Mouse (Mus musculus): ENCODE measurements at regions not wholly inside any gene's neighbourhood (a gene's known extent, or its start where the extent isn't known, plus 50 kb on each side); places are given as distances from the start of the nearest gene placed in this dataset.

DNA sequence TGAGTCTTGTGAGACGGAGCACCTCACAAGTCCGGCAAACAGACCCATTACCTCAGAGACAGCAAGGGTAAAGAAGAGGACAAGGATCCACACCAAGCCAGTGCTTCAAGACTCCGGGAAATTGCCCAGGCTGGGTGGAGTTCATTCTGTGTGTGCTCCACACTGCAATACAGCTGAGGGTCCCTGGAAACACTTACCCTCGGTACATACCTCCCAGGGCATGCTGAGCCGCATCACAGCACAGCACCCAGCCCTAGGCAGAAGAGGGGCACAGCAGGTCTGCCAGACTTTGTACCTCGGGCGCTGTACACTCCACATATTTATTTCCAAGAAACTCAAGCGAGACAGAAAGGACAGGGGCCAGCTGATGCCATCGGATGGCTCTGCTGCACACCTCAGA, 54.5 kb upstream of the Cmc1 start:
- H3K27ac ChIP-seq (ENCODE audit: insufficient read depth, low read depth, low read length, poor library complexity, severe bottlenecking), result no peak overlapping the region
- DNase-seq (ENCODE audit: low read depth, low spot score), result no peak
- no peak overlapping the region for H3K4me3 ChIP-seq (ENCODE audit: insufficient read depth in 1 of 2, low read depth in 1 of 2, low read length in 2 of 2, poor library complexity in 1 of 2, severe bottlenecking in 1 of 2)
- H3K9ac ChIP-seq (ENCODE audit: insufficient read depth, low read depth, low read length, poor library complexity, severe bottlenecking), result no peak overlapping the region
- H3K36me3 ChIP-seq (ENCODE audit: control insufficient read depth, insufficient read depth, low read length, poor library complexity, severe bottlenecking), result no peaks in the 10 kb centered on the region
- in situ Hi-C loops (cut with MboI; ENCODE audit: low sequenced_read_pairs in 2 of 2, unreplicated experiment in 2 of 2), result no loop called here
- 0 out of 2 replicates have a peak, but pooled peaks cover 1% of the 10 kb centered on the region for H3K9me3 ChIP-seq (ENCODE audit: control insufficient read depth, insufficient read depth, low read depth, low read length)
- H3K4me1 ChIP-seq (ENCODE audit: control insufficient read depth in 2 of 2, insufficient read depth in 2 of 2, low read length in 2 of 2, poor library complexity in 1 of 2), result no peaks in the 10 kb centered on the region
- no peak for TF ChIP-seq HCFC1 (IDR thresholded peaks at IDR 0.05; ENCODE audit: borderline replicate concordance, insufficient read depth, low read length)
- TF ChIP-seq CHD2 (IDR thresholded peaks at IDR 0.05; ENCODE audit: low read depth, low read length), result no peak
- TF ChIP-seq MAFK (IDR thresholded peaks at IDR 0.05; ENCODE audit: insufficient read depth, low read depth, low read length), result no peak

DNA sequence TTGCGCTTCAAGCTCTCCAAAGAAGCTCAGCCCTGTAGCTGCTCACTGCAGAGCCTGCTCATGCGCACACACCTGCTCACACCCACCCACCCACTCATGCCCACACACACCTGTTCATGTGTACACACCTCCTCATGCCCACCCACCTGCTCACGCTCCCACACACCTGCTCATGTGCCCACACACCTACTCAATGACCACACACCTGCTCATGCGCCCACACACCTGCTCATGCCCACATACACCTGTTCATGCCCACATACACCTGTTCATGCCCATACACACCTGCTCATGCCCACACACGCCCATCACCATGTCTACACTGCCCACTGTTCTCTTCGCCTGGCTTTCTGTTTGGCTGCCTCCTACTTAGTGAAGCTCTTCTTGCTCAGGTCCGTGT, 56.5 kb upstream of the Cmc1 start:
- no peak for DNase-seq (ENCODE audit: low read depth, low spot score)
- no peaks in the 10 kb centered on the region for H3K36me3 ChIP-seq (ENCODE audit: control insufficient read depth, insufficient read depth, low read length, poor library complexity, severe bottlenecking)
- H3K4me1 ChIP-seq (ENCODE audit: control insufficient read depth in 2 of 2, insufficient read depth in 2 of 2, low read length in 2 of 2, poor library complexity in 1 of 2), result no peaks in the 10 kb centered on the region
- H3K27ac ChIP-seq (ENCODE audit: insufficient read depth, low read depth, low read length, poor library complexity, severe bottlenecking), result no peak overlapping the region
- peaks cover 5% of the 10 kb centered on the region; the same call in 1 of the 2 replicates for H3K9me3 ChIP-seq (ENCODE audit: control insufficient read depth, insufficient read depth, low read depth, low read length)
- no peak for TF ChIP-seq CHD2 (IDR thresholded peaks at IDR 0.05; ENCODE audit: low read depth, low read length)
- TF ChIP-seq MAFK (IDR thresholded peaks at IDR 0.05; ENCODE audit: insufficient read depth, low read depth, low read length), result no peak
- TF ChIP-seq ZC3H11A (IDR thresholded peaks at IDR 0.05; ENCODE audit: borderline replicate concordance, low read depth, low read length), result no peak
- no peak for TF ChIP-seq ZNF384 (IDR thresholded peaks at IDR 0.05; ENCODE audit: low read depth, low read length)
- TF ChIP-seq HCFC1 (IDR thresholded peaks at IDR 0.05; ENCODE audit: borderline replicate concordance, insufficient read depth, low read length), result no peak
- no peak overlapping the region for H3K4me3 ChIP-seq (ENCODE audit: insufficient read depth in 1 of 2, low read depth in 1 of 2, low read length in 2 of 2, poor library complexity in 1 of 2, severe bottlenecking in 1 of 2)
- in situ Hi-C loops (cut with MboI; ENCODE audit: low sequenced_read_pairs in 2 of 2, unreplicated experiment in 2 of 2), result no loop called here
- no peak overlapping the region for H3K9ac ChIP-seq (ENCODE audit: insufficient read depth, low read depth, low read length, poor library complexity, severe bottlenecking)

DNA sequence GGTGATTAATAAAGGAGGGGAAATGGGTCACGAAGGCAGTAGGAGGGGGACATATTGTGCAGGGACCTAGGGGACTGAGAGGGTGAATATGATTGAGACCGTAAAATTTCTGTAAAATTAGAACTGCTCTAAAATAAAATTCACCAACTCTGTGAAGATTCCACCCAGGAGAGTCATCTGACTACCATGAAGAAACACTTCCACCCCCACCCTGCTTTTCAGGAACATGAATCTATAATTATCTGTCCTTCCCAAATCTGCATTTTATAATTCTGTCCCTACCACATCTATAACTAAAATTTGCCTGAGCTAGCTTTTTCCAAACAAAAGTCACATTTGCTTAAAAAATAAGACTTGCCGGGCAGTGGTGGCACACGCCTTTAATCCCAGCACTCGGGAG, 69.7 kb upstream of the Cmc1 start:
- no peaks in the 10 kb centered on the region for H3K4me1 ChIP-seq (ENCODE audit: control insufficient read depth in 2 of 2, insufficient read depth in 2 of 2, low read length in 2 of 2, poor library complexity in 1 of 2)
- TF ChIP-seq MAFK (IDR thresholded peaks at IDR 0.05; ENCODE audit: insufficient read depth, low read depth, low read length) (no peak), ZNF384 (IDR thresholded peaks at IDR 0.05; ENCODE audit: low read depth, low read length) (no peak), HCFC1 (IDR thresholded peaks at IDR 0.05; ENCODE audit: borderline replicate concordance, insufficient read depth, low read length) (no peak), ZC3H11A (IDR thresholded peaks at IDR 0.05; ENCODE audit: borderline replicate concordance, low read depth, low read length) (no peak), CHD2 (IDR thresholded peaks at IDR 0.05; ENCODE audit: low read depth, low read length) (no peak)
- H3K9ac ChIP-seq (ENCODE audit: insufficient read depth, low read depth, low read length, poor library complexity, severe bottlenecking), result no peak overlapping the region
- no peaks in the 10 kb centered on the region for H3K9me3 ChIP-seq (ENCODE audit: control insufficient read depth, insufficient read depth, low read depth, low read length)
- in situ Hi-C loops (cut with MboI; ENCODE audit: low sequenced_read_pairs in 2 of 2, unreplicated experiment in 2 of 2), result no loop called here
- no peak overlapping the region for H3K27ac ChIP-seq (ENCODE audit: insufficient read depth, low read depth, low read length, poor library complexity, severe bottlenecking)
- no peak for DNase-seq (ENCODE audit: low read depth, low spot score)
- no peaks in the 10 kb centered on the region for H3K36me3 ChIP-seq (ENCODE audit: control insufficient read depth, insufficient read depth, low read length, poor library complexity, severe bottlenecking)
- H3K4me3 ChIP-seq (ENCODE audit: insufficient read depth in 1 of 2, low read depth in 1 of 2, low read length in 2 of 2, poor library complexity in 1 of 2, severe bottlenecking in 1 of 2), result no peak overlapping the region

DNA sequence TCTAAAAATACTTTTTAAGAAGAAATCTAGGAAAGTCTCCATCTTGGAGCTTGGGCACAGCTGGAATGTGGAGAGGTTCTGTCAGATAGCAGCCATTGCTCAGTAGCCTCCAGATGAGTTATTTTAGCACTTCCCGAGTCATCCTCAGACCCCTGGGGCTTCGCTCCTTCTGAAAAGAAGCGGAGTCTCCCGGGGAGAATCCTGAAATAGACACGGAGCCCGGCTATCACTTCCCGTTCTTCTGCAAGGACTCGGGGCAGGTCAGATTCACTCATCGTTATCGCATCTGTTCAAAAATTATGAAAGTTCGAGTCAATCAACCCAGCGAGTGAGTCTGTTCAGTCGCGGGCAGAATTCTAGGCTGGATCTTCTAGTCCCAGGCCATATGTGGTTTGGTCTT, 71.2 kb upstream of the Cmc1 start:
- no peak overlapping the region for H3K27ac ChIP-seq (ENCODE audit: insufficient read depth, low read depth, low read length, poor library complexity, severe bottlenecking)
- H3K36me3 ChIP-seq (ENCODE audit: control insufficient read depth, insufficient read depth, low read length, poor library complexity, severe bottlenecking), result no peaks in the 10 kb centered on the region
- H3K4me1 ChIP-seq (ENCODE audit: control insufficient read depth in 2 of 2, insufficient read depth in 2 of 2, low read length in 2 of 2, poor library complexity in 1 of 2), result no peaks in the 10 kb centered on the region
- H3K9ac ChIP-seq (ENCODE audit: insufficient read depth, low read depth, low read length, poor library complexity, severe bottlenecking), result no peak overlapping the region
- H3K4me3 ChIP-seq (ENCODE audit: insufficient read depth in 1 of 2, low read depth in 1 of 2, low read length in 2 of 2, poor library complexity in 1 of 2, severe bottlenecking in 1 of 2), result no peak overlapping the region
- no peak for TF ChIP-seq HCFC1 (IDR thresholded peaks at IDR 0.05; ENCODE audit: borderline replicate concordance, insufficient read depth, low read length)
- TF ChIP-seq MAFK (IDR thresholded peaks at IDR 0.05; ENCODE audit: insufficient read depth, low read depth, low read length), result no peak
- in situ Hi-C loops (cut with MboI; ENCODE audit: low sequenced_read_pairs in 2 of 2, unreplicated experiment in 2 of 2), result no loop called here
- DNase-seq (ENCODE audit: low read depth, low spot score), result no peak
- H3K9me3 ChIP-seq (ENCODE audit: control insufficient read depth, insufficient read depth, low read depth, low read length), result no peaks in the 10 kb centered on the region

DNA sequence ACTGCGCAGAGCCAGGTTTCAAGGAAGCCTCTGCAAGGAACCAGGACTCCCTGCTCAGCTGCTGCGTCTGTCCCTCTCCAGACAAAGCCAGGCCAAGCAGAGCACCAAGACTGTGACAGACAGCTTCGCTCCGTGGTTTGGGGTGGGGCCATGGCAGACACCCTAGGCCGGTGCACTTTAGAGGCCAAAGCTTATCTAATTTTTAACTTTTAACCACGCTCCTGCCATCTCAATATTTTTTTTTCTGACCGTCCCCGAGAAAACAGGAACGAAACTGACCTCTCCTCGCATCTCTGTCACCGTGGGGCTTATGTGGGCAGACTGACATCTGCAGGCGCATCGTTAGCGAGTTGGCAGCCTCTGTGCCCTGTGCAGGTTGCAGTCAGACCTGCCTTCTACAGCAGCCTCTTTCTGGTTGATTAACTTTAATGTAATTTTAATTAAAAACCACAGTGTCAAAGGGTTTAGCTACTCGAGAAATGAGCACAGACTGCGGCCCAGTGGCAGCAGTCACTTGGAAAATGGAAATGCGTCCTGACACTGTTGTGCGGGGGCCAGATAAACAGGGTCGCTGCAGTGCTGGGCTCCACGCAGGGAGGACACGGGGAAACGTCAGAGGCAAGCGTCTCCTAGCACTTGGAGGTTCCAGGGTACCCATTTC, 77.6 kb upstream of the Cmc1 start:
- Histone ChIP-seq H3K27ac (ENCODE audit: insufficient read depth, low read depth, low read length, poor library complexity, severe bottlenecking) (no peak overlapping the region), H3K9me3 (ENCODE audit: control insufficient read depth, insufficient read depth, low read depth, low read length) (no peaks in the 10 kb centered on the region), H3K9ac (ENCODE audit: insufficient read depth, low read depth, low read length, poor library complexity, severe bottlenecking) (no peak overlapping the region), H3K36me3 (ENCODE audit: control insufficient read depth, insufficient read depth, low read length, poor library complexity, severe bottlenecking) (no peaks in the 10 kb centered on the region), H3K4me1 (ENCODE audit: control insufficient read depth in 2 of 2, insufficient read depth in 2 of 2, low read length in 2 of 2, poor library complexity in 1 of 2) (peaks cover 0 to 2% of the 10 kb centered on the region in 2 experiments; a peak in 1 of 4 replicates), H3K4me3 (ENCODE audit: insufficient read depth in 1 of 2, low read depth in 1 of 2, low read length in 2 of 2, poor library complexity in 1 of 2, severe bottlenecking in 1 of 2) (no peak overlapping the region)
- no peak for TF ChIP-seq HCFC1 (IDR thresholded peaks at IDR 0.05; ENCODE audit: borderline replicate concordance, insufficient read depth, low read length)
- no peak for TF ChIP-seq ZNF384 (IDR thresholded peaks at IDR 0.05; ENCODE audit: low read depth, low read length)
- no peak for TF ChIP-seq MAFK (IDR thresholded peaks at IDR 0.05; ENCODE audit: insufficient read depth, low read depth, low read length)
- TF ChIP-seq ZC3H11A (IDR thresholded peaks at IDR 0.05; ENCODE audit: borderline replicate concordance, low read depth, low read length), result no peak
- no peak for TF ChIP-seq CHD2 (IDR thresholded peaks at IDR 0.05; ENCODE audit: low read depth, low read length)
- DNase-seq (ENCODE audit: low read depth, low spot score), result no peak
- in situ Hi-C loops (cut with MboI; ENCODE audit: low sequenced_read_pairs in 2 of 2, unreplicated experiment in 2 of 2), result no loop called here
